Mouse (Mus musculus) c-Kit-positive CD71-positive TER-119-positive erythroid progenitor cells, embryonic 14.5 days (primary cell): ENCODE results near the gene Zbtb40.
A peak's percentile ranks its signal among the peaks of the same experiment; 100 is the strongest.

ENCODE experiments used
- DNase-seq: peaks from one replicate; pipeline ENCODE4 v3.0.0-alpha.2; 2013; ENCODE audit warnings: low spot score

Gene Zbtb40

DNA sequence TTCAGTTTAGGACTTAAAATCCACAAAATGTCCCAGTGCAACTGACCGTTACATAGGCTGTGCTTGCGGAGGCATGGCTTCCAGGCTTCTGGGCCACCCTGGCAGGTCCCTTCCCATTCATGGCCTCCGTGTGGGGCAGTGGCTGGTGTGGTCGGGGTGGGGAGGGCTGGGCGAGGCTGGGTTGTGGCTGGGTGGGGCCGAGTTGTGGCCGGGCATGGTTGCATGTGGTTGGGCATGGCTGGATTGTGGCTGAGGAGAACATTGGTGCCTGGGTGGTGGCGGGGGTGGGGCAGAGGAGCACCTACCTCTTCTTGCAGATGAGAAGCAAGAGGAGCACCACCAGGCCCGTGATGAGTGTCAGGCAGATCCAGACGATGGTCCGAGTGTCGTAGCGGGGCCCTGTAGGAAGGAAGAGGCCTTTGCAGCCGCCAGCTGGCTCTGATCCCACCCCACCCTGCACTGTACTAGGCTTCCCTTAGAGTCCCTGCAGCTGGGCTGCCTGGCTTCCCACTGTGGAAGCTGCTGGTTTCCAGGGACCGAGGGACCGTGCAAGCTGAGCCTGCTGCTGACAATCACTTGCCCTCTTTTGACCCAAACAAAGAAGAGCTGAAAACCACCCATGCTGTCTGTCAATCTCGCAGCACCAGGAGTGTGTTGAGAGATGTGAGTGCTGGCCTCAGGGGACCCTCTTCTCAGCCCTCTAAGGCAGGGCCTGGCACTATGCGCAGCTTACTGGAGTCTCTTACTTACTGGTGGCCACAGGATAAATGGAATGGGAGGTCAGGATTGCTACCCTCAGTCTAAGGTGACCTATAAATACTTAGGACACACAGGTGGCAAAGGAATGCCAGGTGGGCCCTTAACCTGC, 113.6 kb downstream of the Zbtb40 start:
- DNase-seq = peak; percentile 53

DNA sequence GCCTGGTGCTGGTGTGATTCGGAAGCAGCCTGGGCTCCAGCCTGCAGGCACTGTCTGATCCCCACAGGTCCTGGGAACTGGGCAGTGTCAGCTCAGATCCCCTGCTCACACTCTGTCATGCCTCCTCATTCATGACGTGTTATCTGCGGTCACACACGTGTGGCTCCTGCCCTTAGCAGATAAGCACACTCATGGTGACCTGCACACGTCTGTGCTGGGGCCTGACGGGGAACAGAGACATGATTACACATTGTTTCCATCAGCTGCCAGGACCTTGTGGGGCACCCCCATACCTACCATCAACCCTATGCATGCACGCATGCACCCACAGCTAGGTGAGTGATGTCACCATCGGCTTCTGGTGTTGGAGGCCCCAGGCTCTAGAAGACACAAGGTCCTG, 118.1 kb downstream of the Zbtb40 start:
- peak; percentile 95 for DNase-seq
